Mouse (Mus musculus) WW6 (cell line): ENCODE measurements around the gene Kirrel3.
A peak's percentile ranks its signal among the peaks of the same experiment; 100 is the strongest.

ENCODE experiments used
- DNase-seq: peaks from one replicate; pipeline ENCODE4 v3.0.0-alpha.2; 2013; ENCODE audit warnings: low read depth, low spot score

Kirrel3 gene

DNA sequence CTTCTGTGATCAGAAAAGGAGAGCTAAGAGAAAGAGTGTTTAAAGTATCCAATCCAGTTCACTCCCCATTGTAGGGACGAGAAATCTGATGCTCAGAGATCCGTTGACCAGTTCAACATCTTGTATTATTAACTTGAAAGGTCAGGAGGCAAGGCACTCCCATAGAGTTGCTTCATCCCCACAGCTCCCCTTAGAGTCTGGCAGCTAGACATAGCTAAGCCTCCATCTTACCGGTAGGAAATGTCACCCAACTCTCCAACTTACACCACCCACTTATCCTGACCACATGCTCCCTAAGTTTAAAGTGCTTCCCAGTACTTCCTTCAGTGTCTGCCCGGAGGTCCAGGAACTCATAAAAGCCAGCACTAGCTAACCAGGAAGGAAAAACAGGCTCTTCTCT is 202.7 kb downstream of the Kirrel3 start:
- DNase-seq: no peak

DNA sequence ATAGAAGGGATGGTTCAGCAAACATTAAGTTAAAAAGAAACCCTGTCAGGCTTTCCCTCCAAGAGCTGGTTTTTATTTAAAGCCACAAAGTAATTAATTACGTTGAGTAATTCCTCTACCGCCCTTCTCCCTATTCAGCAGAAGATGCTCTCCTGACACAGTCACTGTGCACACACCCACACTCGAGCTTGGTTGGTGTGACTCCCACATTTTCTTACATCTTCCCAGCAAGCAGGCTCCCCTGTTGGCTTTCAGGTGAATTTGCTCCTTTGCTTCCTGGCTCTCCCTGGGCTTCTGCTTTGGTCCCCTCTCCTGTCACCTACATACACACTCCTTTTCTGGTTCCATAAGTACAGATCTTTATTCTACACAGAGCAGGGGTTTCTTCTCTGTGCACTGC is 203.7 kb downstream of the Kirrel3 start:
- no peak for DNase-seq

DNA sequence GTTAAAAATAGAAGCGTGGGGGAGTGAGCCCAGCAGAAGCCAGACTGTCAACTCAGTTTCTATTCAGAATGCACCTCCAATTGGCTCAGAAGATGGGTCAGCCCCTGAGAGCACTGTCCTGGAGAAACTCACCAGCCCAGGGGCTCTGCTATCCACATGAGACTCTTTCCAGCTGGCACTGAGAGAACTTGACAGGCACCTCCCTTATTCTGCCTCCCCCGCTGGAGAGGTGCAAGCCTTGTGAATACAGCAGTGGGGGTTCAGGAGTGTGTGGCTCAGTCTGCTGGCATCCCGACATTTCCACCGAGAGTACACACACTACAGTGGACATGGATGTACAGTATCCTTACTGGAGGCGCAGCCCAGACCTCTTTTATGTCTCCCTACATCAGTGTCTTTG is 210.0 kb downstream of the Kirrel3 start:
- DNase-seq: no peak

DNA sequence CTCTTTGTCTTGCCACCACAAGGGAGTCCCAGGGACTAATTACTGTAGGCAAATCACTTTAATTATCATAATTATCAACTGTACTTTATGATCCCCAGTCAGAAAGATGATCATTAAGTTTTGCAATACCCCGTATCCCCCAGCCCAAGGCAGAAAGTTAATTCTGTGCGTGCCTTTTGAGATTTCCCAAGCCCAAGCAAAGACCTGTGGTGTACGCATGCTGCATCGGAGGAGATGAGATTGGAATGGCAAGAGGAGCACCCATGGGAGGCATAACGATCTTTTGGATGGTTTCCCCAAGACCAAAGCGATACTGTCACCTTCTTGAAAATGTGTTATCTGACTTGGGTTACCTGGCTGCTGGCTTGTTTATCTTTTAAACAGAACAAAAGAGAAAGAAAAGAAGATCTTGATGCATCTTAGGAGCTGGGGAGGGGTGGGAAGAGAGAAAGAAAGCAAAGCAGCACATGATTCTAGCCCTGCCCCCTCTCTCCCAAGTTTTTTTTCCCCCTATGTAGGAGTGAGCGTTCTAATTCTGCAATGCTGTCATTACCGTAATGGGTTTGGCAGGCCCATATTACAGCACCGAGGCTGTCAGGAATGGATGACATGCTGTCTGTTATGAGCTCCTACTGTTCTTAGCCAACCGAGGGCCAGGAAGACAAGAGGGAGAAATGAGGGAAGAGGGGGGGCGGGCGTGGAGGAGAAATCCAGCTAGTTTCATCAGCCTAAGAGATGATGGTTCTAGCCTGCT is 218.0 kb downstream of the Kirrel3 start:
- DNase-seq: no peak

DNA sequence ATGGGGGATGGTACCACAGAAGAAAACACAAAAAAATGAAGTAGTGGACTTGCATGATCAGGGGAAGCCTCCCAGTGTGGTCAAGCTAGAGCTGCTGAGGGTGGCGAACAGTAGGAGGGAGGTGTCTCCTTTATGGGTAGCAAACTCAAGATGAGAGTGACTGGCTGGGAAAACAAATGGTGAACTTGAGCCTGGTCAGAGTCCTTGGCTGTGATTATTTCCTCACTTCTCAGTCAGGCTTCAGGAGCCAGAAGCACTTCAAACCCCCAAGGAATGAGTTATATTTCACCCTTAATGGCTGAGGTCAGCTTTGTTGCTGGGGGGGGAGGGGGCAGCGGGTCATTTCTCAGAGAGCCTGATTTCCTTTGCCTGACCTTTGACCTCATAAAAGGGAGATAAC is 218.7 kb downstream of the Kirrel3 start:
- DNase-seq: no peak

DNA sequence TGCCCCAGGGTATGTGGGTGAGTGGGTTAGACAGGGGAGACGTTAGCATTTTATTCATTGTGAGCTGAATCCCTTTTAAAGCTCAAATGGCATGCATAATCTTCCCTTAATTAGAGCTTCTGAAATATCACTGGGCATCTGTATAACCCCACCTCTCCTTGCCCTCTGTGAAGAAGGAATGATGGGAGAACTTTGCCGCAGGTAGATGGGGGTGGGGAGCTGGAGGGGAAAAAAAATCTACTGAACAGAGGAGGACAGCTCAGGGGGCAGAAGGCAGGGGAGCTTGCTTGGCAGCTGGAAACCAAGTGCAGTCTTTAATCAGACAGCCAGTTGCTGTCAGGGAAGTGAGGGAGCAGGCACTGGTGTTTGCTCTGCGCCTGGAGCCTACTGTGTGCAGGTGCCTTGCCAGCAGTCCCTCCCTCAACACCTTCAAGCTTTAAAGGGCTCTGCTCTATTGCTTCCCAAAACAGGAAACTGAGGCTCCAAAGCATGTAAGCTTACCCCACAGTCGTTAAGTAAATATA is 220.7 kb downstream of the Kirrel3 start:
- no peak for DNase-seq

DNA sequence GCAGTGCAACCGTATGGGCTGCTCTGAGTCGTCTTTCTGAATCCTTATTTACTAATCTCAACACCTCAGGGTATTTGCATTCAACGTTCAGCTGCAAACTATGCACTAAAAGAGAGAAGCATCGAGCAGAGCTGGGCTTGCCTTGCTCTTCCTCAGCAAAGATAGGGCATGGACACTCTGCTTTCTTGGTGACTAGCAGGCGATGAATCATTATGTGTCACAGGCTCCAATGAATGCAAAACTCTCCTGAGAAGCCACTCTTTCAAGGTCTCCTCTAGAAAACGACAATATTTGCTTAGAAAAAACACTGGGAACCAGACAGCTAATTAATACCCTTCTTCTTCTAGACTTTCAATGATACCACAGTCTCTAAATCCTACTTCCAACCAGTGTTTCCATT is 223.0 kb downstream of the Kirrel3 start:
- no peak for DNase-seq

DNA sequence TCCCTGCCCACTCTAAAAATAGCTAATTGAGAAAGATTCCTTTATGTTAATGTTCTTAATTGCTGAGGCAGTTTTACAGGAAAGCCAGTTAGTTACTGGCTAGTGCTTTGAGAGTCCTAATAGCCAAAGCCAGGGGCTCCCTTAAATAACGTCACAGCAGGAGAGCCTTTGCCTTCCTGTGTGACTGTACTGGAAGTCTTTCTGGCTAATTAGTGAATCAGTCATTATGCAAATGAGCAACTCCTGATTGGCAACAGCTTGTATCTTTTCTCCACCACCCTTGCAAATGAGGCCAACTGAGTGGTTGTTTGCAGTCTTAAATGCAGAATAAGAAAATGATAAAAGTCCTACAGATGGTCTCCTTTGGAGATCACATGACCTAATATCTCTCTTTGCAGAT is 226.3 kb downstream of the Kirrel3 start:
- DNase-seq: no peak

DNA sequence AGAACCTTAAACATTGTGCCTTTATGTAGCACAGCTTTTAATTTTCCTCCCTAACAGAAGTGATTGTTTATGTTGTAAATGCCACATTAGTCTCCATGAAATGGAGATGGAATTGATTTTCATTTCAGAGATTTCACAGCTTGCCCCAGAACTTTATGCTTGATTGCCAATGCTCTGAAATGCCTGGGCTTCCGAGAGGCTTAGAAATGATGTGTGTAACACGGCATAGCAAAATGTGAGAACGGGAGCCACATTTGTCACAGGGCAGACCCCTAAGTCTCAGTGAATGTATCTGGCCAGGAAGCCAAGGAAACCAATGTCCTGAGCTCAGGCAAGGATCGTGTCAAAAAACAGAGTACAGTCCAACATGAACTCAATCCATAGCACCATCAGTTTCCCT is 227.3 kb downstream of the Kirrel3 start:
- DNase-seq: no peak

DNA sequence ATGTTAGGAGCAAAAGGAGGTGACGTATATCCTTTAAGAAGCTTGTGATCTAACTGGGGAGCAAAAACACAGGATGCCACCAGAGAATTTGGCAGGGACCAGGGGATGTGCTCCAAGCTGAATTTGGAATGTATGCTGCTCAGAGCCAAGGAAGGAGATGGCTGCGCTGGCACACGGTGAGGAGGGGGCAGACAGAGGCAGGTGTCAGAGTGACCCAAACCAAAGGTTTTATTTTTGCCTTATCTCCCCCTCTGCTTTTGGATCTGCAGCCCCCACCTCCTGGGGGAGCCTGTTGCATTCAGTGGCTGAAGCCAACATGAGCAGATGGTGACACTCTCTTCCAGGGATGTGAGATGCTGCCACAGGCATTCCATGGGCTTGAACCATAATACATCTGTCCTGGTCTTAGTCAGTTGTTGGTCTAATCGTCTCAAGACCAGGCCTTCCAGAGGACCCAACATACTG is 227.8 kb downstream of the Kirrel3 start:
- no peak for DNase-seq

DNA sequence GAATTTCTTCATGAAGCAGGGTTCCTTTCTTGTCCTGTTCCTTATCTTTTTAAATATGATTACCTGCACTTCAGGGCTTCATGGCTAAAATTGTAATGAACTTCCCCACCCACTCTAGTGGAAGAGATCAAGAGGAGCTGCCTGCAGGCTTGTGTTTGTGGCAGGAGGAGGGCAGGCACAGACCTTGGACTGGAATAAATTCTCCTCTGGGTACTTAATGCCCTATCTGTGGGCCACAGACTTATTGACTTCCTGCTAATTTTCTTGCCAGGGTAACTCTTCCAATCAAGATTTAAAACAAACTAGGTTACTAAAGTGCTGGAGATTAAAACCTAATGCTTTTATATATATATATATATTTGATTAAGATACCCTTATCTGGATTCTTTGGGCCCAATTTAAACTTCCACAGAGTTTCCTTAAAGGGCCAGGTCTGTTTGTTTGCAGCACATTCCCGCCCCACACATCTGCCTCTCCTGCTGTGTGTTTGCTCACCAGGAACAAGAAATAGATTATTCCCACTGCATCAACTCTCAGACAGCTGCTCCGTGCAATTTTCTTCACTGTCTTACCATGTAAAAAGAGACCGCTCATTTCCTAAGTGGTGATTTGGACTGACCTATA is 229.4 kb downstream of the Kirrel3 start:
- no peak for DNase-seq

DNA sequence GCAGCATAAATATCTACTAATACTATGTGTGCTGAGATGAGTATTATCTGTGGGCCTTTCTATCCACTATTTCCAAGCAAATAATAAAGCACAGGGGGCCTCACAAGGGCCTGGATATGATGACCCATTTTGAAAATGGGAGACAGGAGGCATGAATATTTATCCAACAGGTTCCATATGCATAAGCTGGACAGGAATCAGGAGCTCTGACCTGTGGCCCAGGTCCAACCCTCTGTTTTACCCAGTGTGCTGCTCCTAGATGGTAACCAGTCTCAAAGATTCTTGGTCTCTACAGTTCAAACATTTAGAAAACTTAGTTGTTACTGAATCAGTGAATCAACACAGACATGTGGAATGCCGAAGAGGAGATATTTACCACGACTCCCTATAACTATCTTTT is 230.8 kb downstream of the Kirrel3 start:
- no peak for DNase-seq

DNA sequence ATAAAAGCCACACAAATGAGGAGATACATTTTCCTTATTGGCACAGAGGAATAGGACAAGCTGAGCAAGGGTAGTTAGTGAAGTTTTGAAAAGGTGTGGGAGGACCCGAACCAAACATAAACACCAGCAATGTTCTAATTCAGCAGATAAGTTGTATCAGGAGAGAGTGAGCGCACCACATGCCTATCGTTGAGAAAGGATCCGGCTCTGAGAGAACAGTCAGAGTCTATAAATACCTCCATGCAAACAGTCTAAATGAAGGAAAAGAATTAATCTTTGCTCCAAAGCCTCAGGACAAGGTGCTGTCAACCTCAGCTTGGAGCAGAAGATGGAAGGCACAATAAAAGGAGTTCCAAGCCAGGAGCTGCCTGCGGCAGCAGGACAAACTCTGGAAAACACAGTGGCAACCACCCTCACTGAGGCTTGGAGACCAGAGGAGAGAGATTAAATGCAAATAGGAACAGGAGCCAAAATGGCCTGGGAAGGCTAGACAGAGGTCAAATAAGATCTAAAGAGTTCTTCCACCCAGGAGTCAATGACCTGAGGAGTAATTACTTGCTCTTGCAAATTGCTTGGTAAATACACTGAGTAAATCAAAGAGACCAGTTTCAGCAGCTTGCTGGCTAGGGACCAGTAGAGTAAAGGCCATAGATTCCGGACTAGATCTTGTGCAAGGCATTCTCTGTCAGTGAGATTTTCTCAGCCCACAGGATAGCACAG is 235.9 kb downstream of the Kirrel3 start:
- no peak for DNase-seq

DNA sequence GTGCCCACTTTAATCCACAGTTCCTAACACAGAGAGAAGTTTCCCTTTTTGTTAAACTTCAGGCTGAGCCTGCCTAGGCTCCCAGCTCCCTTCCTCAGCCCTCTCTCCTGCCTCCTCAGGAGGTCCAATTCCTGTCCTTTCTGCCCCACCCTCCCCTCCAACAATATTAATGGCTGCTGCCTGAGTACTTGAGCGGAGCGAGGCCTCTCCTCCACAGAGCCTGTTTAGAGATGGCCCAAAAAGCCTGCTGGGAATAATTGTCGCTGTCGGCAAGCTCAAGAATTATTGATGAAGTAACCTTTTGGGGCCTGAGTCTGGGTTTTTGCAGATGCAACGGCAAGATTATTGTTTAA is 236.5 kb downstream of the Kirrel3 start:
- no peak for DNase-seq

DNA sequence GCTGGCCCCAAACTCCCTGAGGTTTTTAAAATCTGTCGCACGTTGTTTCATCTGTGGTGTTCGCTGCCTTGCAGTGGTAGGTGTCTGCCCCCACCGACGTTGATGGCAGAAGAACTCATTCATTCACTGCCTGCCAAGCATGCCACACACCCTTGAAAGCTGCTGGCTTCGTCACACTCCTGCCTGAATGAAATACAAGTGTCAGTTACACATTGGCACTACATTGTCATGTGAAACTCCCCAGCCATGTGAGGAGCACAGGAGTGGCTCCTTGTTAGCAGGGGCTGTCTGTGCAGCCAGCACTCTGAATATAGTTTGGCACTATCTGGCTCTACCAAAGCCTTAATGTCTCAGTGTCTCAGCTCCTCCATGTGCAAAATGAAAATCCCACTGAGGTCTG is 246.8 kb downstream of the Kirrel3 start:
- DNase-seq: no peak

DNA sequence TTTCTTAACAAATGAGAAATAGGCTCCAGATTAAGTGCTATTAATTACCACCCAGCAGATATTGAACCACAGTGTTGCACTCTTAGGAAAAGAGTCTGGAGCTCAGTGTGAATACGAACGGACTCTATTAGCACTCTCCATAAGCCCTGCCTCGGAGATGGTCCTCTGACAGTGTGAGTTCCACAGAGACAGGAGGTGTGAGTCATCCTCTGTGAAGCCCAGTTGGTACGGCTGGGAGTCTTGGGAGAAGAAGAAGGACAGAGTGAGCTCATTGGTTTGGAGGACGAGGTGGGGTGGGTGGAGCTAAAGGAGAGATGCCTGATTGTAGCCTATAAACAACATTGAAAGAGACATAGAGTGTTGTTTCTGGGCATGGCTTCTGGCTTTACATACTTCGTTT is 247.9 kb downstream of the Kirrel3 start:
- no peak for DNase-seq

DNA sequence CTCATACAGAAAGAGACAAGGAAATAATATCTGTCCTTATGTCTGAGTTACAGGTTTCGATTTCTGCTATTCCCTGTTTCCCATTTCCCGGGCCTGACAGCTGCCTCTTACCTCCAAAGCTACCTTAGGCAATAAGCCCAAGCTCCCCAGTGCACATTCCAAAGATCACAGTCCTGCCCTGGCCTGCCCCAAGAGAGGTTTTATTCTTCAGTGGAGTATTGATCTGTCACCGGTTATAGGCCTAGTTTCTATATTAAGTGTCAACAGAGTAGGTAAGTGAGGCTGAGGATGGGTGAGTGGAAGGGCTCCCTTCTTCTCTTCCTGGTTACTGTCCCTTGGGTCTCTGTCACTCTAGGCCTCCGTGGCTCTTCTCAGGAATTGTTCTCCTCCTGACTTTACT is 249.3 kb downstream of the Kirrel3 start:
- DNase-seq: no peak

DNA sequence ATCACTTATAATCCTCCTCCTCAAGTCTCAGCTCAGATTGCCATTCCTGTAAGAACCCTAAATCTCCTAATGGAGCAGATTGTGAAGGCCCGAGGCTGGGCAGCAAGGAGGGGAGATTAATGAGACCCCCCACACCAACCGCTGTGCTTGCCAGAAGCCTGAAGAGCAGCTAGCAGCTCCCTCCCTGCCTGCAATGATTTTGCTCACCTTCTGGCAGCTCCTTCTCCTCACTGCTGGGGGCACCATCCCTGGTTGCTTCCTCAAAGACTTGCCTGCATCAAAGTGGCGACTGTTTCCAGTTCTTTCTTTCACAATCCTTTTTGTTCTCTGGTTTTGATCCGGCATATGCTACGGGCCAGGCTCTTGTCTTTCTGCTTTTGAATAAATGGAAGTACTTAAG is 253.7 kb downstream of the Kirrel3 start:
- no peak for DNase-seq

DNA sequence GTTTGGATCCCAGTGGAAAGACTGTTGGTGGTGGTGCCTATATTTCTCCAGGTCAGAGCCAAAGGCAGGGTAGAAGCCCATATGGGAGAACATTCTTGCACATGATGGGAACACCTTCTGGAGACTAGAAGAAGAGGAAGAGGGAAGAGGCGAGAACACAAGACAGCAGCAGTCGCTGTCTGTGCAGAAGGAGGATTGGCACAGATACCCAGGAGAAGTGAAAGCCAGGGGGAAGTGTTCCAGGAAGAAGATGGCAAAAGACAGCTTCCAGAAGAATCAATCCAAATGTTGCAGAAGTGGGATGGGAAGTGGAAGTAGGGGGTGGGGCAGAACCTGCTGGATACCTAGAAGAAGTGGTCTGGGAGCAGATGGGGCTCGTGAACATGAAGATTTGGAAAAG is 255.1 kb downstream of the Kirrel3 start:
- no peak for DNase-seq

DNA sequence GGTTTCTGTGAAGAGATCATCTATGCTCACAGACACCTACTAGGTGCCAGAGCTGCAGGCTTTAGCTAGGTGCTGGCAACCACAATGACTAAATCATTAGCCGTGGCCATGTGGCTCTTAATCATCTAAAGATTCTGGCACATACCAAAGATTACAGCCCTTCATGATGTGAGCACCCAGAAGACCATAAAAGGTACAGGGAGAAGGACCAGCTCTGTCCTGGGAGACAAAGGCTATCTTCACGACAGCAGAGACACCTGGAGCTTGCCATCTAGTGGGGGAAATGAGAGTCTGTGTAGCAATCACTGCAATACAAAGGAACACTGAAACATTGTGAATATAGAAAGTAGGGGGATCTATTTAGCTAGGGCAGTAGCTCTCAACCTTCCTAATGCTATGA is 262.3 kb downstream of the Kirrel3 start:
- no peak for DNase-seq

DNA sequence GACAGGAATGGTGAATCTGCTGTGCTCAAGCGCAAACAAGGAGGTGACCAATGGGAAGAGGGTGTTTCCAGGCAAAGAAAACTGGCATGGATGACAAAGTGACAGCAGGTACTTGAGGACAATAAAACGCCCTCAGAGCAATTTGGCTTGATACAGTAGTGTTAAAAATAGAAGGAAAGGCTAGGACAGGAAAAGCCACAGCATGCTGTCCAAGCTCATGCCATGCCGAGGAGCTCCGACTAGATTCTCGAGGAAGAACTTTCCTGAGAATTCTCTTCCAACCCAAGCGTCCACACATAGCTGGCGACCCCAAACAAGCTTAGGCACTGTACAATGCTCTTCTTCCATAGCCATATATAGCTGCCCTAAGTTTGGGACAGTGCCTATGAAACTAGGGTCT is 263.5 kb downstream of the Kirrel3 start:
- DNase-seq: no peak

DNA sequence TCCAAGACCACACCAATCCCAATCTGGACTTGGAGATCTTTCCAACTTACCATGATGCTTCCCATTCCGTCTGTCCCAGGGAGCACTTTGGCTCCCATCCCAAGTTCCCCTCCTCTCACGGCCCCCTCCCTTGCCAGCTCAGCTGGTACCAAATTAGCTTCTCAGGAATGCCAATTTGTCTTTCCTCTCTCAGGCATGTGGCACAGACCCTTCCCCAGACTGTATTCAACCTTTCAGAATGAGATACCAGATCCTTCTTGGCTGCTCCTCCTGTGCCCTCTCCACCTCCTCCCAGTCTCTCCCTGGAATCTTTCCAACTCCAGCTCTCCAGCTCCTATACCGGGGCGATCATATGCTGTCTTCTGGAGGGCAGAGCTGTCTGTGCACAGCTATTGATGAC is 264.2 kb downstream of the Kirrel3 start:
- no peak for DNase-seq

DNA sequence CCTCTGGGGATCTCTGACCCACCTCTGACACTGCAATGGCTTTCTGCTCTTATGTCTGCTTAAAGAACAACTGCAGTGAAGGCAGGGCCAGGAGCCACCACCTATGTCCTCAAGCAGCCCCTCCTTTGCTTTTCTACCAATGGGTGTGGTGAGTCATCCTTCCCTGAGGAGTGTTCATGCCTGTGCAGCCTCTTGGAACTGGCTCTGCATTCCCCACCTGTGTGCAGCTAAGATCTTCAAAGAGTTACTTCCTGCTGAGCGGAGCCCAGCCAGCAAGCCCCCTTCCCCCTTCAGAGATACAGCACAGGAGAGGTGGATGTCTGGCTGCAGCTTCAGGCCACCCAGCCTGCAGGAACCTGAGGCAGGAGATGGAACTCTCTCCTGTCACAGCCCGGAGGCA is 265.2 kb downstream of the Kirrel3 start:
- DNase-seq: peak; percentile 9
